Mouse (Mus musculus) adipocyte (in vitro differentiated cells): ENCODE measurements at regions not wholly inside any gene's neighbourhood (a gene's known extent, or its start where the extent isn't known, plus 50 kb on each side); places are given as distances from the start of the nearest gene placed in this dataset.

Source experiments
- DNase-seq: peaks from one replicate; pipeline ENCODE4 v3.0.0-alpha.2; 2016; ENCODE audit warnings: low spot score

GRCm38 (mm10) chr16:29706996-29707395 lies 127.9 kb downstream of the Opa1 start:
- DNase-seq = no peak

GRCm38 (mm10) chr16:29707656-29708055 lies 128.5 kb downstream of the Opa1 start:
- DNase-seq = no peak

- DNase-seq = no peak
These were observed 129.9 kb downstream of the Opa1 start for GRCm38 (mm10) chr16:29709072-29709471.

GRCm38 (mm10) chr16:29711386-29711785 lies 132.3 kb downstream of the Opa1 start:
- DNase-seq = no peak

- peak; percentile 44 for DNase-seq
These were observed 133.0 kb downstream of the Opa1 start for GRCm38 (mm10) chr16:29711912-29712681.

GRCm38 (mm10) chr16:29714612-29715127 lies 135.5 kb downstream of the Opa1 start:
- peak; percentile 72 for DNase-seq

GRCm38 (mm10) chr16:29718965-29719364 lies 139.8 kb downstream of the Opa1 start:
- DNase-seq = no peak

GRCm38 (mm10) chr16:29719571-29720451 lies 140.7 kb downstream of the Opa1 start:
- no peak for DNase-seq

GRCm38 (mm10) chr16:29725153-29725552 lies 146.0 kb downstream of the Opa1 start:
- no peak for DNase-seq

GRCm38 (mm10) chr16:29725563-29725962 lies 146.4 kb downstream of the Opa1 start:
- no peak for DNase-seq

GRCm38 (mm10) chr16:29727397-29727796 lies 148.3 kb downstream of the Opa1 start:
- DNase-seq = no peak

- peak; percentile 93 for DNase-seq
These were observed 149.8 kb downstream of the Opa1 start for GRCm38 (mm10) chr16:29728769-29729481.

GRCm38 (mm10) chr16:29730010-29730409 lies 150.9 kb downstream of the Opa1 start:
- DNase-seq = no peak

- DNase-seq = no peak
These were observed 153.8 kb downstream of the Opa1 start for GRCm38 (mm10) chr16:29732889-29733288.

GRCm38 (mm10) chr16:29733847-29734246 lies 154.7 kb downstream of the Opa1 start:
- DNase-seq = no peak

- peak; percentile 96 for DNase-seq
These were observed 155.2 kb downstream of the Opa1 start for GRCm38 (mm10) chr16:29734324-29734723.

- DNase-seq = peak; percentile 83
These were observed 155.7 kb downstream of the Opa1 start for GRCm38 (mm10) chr16:29734738-29735250.

GRCm38 (mm10) chr16:29735371-29736008 lies 156.4 kb downstream of the Opa1 start:
- no peak for DNase-seq

- DNase-seq = no peak
These were observed 157.1 kb downstream of the Opa1 start for GRCm38 (mm10) chr16:29736211-29736610.

GRCm38 (mm10) chr16:29738075-29738474 lies 158.9 kb downstream of the Opa1 start:
- no peak for DNase-seq

- no peak for DNase-seq
These were observed 163.5 kb downstream of the Opa1 start for GRCm38 (mm10) chr16:29742497-29743230.
